Mouse (Mus musculus) spleen, postnatal 4 days (tissue): ENCODE data around the gene Borcs5.

Experiments used
- DNase-seq, 2 experiments: peaks; one replicate each; pipeline ENCODE4 v3.0.0; 2022; ENCODE audit warnings: low spot score in 2 of 2

Gene Borcs5

DNA sequence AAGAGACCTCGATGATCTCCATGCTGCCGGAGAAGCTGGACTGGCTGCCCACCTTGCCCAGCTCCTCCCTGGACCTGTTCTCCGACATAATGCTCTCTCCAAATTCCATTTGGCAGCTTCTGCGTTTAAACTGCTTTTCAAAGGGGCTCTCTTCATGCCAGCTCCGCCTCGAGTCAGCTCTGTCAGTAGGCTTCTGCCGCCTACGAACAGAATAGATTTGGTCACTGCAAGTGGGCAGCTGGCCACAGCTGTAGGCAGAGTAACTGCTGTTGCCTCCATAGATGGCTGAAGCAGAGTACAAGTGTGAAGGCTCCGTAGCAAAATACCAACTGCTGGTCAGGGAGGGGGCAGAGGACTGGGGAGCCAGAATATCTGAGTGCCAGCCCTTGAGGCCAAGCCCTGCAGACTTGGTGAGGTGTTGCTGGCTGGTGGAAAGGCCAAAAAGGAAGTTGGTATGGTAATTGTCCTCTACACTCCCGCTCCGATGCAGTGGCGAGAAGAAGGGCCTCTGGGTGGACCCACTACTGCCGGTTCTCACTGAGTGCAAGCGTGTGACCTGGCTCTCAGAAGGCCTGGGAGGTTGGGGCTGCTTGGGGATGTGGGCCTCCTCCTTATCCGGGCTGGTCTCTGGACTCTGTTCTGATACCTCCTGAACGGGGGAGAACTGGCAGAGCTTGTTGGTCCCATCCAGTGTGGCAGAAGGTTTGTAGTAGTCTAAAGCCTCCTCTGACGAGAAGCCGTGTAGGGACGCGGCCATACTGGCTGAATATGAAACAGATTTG lies 78.8 kb downstream of the Borcs5 start:
- DNase-seq = no peak

DNA sequence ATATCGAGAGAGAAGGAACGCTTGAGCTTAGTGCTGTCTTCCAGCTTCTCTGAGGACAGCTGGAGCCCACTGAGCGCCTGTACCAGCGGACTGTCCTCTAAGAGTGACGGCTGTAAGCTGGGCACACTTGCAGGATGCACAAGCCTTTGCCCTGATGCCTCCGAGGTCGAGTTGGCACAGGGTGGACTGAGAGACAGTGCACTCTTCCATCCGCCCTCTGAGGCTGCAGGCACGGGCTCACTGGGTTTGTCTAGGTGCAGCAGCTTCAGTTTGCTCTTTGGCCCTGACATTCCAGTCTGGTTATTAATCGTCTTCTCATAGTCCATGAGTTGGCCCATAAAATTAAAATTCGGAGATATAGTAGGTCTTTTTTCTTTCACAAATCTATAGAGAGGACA lies 79.4 kb downstream of the Borcs5 start:
- no peak for DNase-seq

DNA sequence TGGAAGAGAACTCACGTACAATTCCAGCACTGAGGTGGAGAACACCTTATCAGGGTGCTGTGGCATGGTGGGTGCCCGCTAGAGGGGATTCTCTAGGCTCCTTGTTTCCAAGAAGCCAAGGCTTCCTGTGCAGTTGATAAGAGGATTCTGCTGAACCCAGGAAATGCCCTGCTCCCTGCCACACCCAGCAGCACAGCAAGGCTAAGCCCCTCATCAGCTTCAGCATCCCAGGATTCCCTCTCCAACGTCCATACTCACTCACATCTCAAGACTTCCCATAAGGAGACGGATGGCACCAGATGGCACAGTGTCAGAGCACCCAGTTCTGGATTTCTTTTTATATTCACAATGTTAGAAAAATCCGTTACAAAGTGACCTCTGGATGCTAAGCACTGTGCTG lies 79.8 kb downstream of the Borcs5 start:
- no peak for DNase-seq

DNA sequence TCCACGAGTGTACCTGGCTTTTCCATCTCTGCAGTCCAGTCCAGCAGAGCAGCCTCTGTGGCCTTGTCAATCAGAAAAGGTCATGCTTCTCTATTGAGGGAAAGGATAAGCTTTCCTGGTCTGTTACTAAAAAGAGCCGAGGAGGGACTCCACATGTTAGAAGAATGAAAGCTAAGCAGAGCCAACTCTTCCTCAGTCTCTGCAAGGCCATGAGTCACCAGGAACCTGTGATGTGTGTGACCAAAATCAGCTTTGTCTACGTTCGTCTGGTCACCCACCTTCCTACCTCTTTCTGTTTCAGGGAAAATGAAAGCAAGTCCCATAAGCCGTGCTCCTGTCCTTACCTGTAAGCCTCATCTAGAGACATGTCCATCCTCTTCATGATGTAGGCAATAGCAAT lies 80.8 kb downstream of the Borcs5 start:
- no peak for DNase-seq

DNA sequence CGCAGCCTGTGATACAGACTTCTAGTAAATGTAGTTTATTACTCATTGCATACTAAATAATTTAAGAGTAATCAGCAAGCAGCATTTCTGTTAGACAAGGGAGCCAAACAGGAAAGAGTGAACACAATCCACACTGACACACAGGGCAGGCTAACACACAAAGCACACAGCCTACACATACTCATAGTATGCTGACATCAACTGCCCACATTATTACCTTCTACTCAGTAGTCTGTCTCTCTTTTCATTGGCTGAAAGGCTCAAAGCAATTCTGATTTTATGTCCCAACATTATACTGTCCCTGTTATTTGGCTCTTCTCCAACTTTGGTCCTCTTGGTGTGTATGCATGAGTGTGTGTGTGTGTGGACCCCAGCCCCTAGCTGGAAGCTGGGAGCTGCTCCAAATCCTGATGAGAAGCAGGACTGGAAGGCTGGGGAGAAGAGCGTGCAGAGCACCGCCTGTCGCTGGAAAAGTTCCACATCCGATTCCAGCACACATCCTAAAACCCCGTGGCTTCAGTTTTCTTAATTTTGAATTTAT lies 82.5 kb downstream of the Borcs5 start:
- no peak for DNase-seq

DNA sequence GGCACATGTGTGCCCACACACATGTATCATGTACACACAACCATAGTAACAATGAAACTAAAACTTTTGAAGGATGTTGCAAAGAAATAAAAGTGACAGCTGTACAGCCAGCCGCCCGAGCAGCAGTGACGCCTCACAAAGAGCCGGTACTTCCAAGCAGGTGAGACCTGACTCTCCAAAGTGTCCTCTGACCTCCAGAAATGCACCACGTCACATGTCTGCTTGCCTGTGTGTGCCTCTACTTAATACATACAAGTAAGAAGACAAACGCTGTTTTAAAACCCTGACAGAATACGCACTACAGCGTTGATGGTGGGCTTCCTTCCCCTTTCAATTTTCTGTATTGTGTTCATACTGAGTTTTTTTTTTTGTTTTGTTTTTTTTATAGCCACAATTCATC lies 83.6 kb downstream of the Borcs5 start:
- no peak for DNase-seq

DNA sequence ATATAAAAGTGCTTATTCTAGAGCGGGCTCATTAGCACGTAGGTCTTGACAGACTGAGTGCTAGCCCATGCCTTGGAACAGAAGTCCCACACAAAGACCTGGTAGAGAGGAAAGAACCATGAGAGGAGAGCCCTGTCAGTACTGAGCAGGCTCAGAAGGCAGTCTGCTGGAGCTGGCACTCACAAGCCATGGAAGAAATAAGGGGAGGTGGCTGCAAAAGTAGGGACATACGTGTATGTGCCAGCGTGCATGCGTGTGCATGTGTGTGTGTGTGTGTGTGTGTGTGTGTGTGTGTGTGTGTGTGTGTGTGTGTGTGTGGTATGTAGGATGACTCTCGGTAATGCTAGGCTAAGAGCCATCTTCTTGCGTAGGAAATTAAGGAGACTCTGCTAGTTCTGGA lies 84.0 kb downstream of the Borcs5 start:
- no peak for DNase-seq

DNA sequence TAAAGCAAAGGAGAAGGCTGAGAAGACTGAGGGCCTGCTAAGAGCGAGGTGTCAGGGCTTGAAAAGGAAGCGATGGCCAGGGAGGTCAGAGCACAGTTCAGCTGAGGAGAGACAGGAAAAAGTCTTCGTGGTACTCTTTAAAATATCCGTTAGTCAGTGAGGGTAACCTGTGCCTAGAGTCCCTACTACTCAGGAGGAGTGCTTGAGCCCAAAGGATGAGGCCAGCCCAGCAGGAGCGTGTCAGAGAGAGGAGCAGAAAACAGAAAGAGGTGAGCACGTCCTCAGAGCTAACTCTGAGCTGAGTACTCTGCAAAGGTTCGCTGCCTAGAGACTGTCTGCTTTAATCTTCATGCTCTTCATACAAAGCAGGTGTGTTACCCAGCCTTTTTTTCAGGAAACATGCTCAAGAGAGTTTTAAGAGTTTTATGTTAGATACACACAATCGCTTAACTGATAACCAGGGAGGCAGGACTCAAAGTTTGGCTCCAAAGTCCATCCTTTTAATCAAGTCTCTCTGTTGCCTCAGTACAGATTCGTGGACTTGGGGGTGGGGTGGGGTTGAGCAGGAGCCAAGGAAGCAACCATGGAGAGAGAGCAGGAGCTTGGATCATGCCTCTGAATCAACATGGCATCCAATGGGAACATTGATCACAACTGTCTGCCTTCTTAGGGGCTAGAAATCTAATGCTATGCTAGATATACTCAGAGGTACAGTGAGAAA lies 84.7 kb downstream of the Borcs5 start:
- DNase-seq = no peak

DNA sequence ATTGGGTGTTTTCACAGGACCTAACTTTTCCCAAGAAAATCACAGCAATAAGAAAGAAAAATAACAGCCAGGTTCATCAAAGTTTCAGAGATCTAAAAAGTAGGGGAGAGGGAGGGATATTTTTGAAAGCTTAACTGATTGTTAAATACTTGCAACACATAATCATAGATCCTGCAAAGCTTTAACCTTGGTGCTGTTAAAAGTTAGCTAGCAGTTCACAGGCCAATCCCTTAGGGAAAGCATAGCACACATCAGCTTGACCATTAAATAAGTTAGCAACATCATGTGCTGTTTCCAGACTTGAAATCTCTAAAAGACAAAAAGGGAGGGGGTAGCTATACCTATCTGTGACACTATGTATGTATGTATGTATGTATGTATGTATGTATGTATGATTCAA lies 86.1 kb downstream of the Borcs5 start:
- no peak for DNase-seq

DNA sequence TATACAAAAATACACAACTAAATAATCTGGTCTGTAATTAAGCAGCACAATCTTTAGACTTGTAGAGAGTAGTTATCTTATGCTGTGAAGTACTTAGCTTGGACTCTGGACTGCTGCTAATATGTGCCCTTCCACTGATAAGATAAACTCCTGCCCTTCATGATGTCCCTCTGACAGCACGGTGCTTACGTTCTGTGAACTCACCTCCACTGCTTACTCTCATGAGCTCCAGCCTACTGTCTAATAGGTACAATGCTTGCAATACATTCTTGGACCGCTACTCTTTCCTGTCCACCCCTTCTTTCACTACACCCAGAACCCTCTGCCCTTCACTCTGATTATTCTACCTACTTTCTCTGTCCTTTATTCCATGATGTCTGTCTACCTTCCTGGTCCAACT lies 91.7 kb downstream of the Borcs5 start:
- no peak for DNase-seq

DNA sequence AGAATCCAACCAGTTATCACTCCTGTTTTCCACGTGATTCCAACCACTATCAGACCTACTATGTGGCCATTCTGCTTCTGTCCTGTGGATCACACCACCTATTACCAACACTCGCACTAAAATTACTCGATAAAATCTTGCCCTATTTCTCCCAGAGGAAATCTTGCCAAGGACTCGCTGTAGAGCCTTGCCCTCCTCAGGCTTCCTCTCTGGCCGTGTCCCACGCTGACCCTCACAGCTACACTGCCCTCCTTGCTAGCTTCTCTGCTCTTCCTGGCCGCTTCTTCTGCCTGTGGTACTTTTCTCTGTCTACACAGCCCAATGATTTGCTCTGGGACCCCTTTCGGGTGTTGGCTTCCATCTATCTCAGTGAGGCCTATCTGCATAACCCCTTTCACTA lies 93.5 kb downstream of the Borcs5 start:
- no peak for DNase-seq

DNA sequence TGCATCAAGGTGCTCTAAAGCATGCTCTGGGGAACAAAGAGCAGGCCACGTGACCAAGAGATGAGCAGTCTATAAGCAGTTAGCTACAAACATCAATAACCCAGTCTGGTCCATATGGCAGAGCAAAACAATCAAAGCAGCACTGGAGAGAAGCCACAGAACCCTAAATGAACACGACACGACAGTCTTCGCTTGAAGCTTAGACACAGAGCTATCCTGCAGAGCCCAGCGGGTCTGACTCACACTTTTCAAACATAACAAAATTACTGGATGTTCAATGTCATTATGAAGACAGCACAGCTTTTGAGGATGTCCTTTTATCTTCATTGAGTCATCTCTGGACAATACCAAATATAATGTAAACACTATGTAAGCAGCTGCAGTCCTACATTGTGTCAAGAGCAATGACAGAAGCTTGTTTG lies 94.5 kb downstream of the Borcs5 start:
- DNase-seq = no peak

DNA sequence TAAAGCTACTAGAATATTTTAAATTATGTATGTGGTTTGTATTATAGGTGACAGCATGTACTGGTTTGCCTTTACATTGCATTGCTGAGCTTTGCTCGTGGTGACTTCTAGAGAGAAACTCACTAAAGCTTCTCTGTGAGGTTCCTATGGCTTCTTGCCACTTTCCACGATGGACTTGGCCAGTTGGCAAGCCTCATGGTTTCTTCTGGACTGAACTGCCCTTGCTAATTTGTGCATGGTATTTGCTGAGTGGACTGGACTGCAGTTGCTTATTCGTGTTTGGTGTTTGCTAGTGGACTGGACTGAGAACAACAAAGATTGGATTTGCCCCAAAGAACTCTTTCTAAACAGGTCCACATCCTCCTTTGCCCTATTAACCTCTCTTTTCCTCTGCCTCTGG lies 97.5 kb downstream of the Borcs5 start:
- no peak for DNase-seq

DNA sequence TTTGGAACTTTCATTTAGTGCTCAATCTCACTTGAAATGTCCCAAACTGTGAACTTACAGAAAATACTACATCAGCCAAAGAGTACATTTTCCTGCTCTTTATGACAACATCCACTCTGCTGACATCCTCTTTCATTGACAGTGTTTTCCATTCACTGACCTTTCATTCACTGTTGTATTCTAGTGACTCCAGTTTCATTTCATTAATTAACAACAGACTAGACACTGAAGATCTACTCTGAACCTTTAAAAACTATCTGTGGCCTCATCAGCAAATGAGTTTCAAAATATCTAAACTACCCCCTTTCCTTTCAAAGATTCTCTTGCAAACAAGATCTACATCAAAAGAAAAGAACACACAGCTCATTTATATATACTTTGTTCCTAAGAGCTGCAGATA lies 104.3 kb downstream of the Borcs5 start:
- no peak for DNase-seq

DNA sequence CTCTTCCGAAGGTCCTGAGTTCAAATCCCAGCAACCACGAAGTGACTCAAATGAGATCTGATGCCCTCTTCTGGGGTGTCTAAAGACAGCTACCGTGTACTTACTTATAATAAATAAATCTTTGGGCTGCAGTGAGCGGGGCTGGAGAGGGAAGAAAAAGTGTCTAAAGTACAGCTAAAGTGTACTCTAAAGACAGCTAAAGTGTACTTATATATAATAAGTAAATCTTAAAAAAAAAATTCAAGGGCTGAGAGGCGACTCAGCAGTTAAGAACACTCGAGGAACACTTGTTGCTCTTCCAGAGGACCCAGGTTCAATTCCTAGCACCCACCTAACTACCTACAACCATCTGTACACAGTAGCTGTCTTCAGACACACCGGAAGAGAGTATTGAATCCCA lies 106.6 kb downstream of the Borcs5 start:
- no peak for DNase-seq

DNA sequence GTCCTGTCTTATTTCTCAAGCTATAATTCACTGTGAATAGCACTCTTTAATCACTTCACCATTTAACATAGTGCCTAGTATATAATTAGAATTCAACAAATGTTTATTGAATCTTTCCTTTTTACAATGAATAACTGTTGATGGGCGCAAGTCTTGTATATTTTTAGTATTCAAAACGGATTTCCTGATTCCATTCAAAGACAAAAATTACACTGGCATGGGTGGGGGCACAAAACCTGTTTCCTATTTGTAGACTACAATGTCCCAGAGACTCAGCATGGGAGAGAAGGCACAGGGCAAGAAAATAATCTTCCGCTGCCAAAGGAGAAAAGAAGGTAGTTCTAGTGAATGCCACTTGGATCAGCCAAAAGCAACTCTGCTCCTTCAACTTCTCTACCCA lies 108.8 kb downstream of the Borcs5 start:
- DNase-seq = no peak

DNA sequence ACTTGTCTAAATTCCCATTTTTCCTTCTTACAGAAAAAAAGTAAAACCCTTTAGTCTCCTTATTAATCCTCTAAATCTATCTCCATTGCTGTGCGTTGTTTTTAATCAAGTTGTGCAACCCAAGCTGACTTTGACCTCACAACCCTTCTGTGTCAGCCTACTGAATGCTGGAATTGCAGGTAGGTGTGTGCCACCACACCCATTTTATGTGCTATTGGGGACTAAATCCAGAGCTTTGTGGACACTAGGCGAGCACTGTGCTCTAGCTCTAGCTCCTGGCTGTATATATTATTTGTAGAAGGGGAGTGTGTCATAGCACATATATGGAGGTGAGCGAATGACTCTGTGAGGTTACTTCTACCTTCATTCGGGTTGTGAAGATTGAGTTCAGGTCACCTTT lies 111.8 kb downstream of the Borcs5 start:
- DNase-seq = no peak

DNA sequence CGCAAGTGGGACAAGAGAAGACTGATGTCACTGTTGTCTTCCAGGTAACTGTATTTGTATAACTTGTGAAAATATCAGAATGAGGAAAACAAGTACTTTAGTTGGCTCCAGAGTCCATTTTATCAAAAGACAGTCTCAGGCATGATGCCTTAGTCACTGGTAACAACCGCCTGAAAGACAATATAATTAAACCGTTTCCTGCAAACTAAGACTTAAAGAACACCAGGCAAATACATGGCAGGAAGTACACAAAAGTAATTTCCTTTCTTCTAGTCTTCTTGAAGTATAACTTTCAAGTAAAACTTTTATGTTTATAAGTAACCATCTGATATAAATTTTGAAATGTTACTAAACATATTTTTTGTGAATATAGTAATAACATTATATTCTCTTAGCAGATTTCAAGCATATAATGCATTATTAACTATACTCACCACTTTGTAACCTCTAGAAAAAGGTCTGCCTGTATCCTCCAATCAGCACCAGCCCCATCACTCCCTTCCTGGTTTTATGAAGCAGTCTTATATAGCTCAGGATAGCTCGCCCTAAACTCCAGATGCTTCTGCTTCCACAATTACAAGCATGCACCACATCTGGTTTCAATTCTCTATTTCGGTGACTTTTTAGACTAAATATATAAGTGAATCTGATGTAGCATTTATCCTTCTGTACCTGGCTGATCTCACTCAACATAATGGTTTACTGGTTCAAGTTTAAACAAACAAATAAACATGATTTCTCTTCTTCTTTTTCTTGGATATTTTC lies 112.8 kb downstream of the Borcs5 start:
- DNase-seq = no peak

DNA sequence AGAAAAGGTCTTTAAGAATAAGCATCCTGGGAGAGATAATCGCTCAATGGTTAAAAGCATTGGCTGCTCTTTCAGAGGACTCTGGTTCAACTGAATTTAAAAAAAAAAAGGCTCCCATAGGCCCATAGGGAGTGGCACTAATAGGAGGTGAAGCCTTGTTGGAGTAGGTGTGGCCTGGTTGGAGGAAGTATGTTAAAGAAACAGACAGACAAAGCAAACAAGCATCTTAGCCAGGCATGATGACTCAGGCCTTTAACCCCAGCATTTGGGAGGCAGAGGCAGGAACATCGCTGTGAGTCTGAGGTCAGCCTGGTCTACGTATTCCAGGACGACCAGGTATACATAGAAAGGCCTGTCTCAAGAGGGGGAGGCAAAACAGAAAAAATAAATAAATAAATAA lies 114.1 kb downstream of the Borcs5 start:
- DNase-seq = no peak

DNA sequence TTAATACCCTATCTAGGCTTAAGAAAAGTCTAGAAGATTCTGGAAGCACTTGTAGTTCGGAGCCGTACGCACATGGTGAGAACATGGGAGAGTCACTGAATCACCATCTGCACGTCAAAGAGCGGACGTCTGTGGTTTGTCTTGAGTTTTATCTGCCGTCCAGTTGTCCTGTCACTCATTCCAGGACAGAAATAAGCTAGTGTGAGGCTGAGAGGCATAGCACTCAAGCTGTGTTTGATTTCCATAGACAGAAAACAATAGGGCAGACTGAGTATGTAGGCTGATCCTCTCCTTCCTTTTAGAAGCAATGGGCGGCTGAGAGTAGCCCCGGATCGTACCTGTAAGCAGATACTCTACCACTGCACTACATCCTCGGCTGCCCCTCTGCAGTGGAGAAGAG lies 114.5 kb downstream of the Borcs5 start:
- no peak for DNase-seq

DNA sequence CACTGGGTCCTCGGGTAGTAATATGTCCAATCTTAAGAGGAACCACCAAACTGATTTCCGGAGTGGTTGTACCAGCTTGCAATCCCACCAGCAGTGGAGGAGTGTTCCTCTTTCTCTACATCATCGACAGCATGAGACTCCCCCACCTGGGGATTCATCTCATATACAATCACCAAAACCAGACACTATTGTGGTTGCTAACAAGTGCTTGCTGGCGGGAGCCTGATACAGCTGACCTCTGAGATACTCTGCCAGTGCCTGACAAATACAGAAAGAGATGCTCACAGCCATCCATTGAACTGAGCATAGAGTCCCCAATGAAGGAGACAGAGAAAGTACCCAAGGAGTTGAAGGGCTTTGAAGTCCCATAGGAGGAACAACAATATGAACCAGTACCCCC lies 116.7 kb downstream of the Borcs5 start:
- DNase-seq = no peak
